Mouse (Mus musculus): ENCODE data around the gene Insyn1.
A peak's percentile ranks its signal among the peaks of the same experiment; 100 is the strongest.

Gene Insyn1

GRCm38 (mm10) chr9:58487851-58488801 is at the start of gene Insyn1:
TSS of gene Insyn1 (plus strand) at chr9:58488603.
- DNase-seq, result peak; percentile 80

- DNase-seq, result no peak
These were observed 49.4 kb upstream of the Insyn1 start for GRCm38 (mm10) chr9:58438921-58439396.

- no peak for DNase-seq
These were observed 48.3 kb upstream of the Insyn1 start for GRCm38 (mm10) chr9:58440100-58440499.

- no peak for DNase-seq
These were observed 47.8 kb upstream of the Insyn1 start for GRCm38 (mm10) chr9:58440614-58441013.

- no peak for DNase-seq
These were observed 46.9 kb upstream of the Insyn1 start for GRCm38 (mm10) chr9:58441351-58442104.

- DNase-seq, result no peak
These were observed 46.0 kb upstream of the Insyn1 start for GRCm38 (mm10) chr9:58442105-58443010.

GRCm38 (mm10) chr9:58443061-58443460 is 45.3 kb upstream of the Insyn1 start:
- no peak for DNase-seq

GRCm38 (mm10) chr9:58446829-58447228 is 41.6 kb upstream of the Insyn1 start:
- no peak for DNase-seq

- DNase-seq, result no peak
These were observed 40.3 kb upstream of the Insyn1 start for GRCm38 (mm10) chr9:58447997-58448595.

- DNase-seq, result no peak
These were observed 38.9 kb upstream of the Insyn1 start for GRCm38 (mm10) chr9:58449526-58449925.

GRCm38 (mm10) chr9:58453791-58454378 is 34.5 kb upstream of the Insyn1 start:
- DNase-seq, result no peak

GRCm38 (mm10) chr9:58454886-58455285 is 33.5 kb upstream of the Insyn1 start:
- DNase-seq, result peak; percentile 18

GRCm38 (mm10) chr9:58455798-58456197 is 32.6 kb upstream of the Insyn1 start:
- DNase-seq, result peak; percentile 64

GRCm38 (mm10) chr9:58457481-58457955 is 30.9 kb upstream of the Insyn1 start:
- DNase-seq, result peak; percentile 24

GRCm38 (mm10) chr9:58458341-58458740 is 30.1 kb upstream of the Insyn1 start:
- no peak for DNase-seq

- DNase-seq, result no peak
These were observed 29.4 kb upstream of the Insyn1 start for GRCm38 (mm10) chr9:58458856-58459553.

- no peak for DNase-seq
These were observed 20.9 kb upstream of the Insyn1 start for GRCm38 (mm10) chr9:58467345-58468025.

GRCm38 (mm10) chr9:58470466-58470865 is 17.9 kb upstream of the Insyn1 start:
- DNase-seq, result no peak

- DNase-seq, result no peak
These were observed 15.1 kb upstream of the Insyn1 start for GRCm38 (mm10) chr9:58473211-58473815.

GRCm38 (mm10) chr9:58487076-58487475 is 1.3 kb upstream of the Insyn1 start:
- DNase-seq, result no peak

Measured in kidney, postnatal 10 days (tissue).